Mouse (Mus musculus): ENCODE data around the gene Tas2r131. TPM values are rescaled to one million over a fixed set of nuclear protein-coding genes. Genes with fewer than 3 reads are reported as not detected.

Gene Tas2r131
- polyA plus RNA-seq (2012) = not detected in 2 replicates

DNA sequence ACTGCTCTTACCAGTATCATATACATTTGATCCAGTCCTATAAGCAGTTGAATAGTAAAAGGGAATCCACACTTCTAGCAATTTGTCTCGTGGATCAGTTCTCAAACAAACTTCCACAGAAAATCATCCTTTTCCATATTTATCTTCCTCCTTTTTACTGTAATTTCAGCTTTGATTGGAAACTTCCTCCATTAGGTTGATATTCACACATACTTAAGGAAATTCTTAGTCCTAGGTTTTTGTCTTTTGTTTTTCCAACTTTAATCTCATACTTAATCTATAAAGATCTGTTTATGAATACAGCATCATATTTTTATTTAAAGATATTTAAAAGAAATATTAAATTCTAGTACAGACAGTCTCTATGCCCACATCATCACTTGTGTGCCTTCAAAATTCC is at the start of gene Tas2r131:
Gene Tas2r131, minus strand, starts transcription at position 101 of the 400 bp plus-strand sequence.

DNA sequence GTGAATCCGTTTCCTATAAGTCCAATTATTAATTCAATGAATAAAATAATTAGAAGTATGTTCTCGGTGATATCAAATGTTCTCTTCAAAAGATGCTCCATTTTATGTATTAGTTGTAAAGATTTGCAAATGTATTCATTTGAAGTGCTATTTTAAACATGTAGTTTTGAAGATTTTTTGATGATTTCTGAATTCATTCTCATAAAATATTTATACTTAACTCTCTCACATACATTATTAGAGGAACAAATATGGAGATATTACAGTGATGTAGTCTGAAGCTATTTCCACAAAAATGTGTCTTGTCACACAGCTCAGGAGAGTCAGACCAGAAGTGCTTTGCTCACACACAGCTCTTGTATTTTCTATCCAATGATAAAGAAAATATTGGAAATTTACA is 23.1 kb upstream of the Tas2r131 start, which contains the start of gene Tas2r109:
Gene Tas2r109, minus strand, starts transcription at position 101 of the 400 bp plus-strand sequence.

DNA sequence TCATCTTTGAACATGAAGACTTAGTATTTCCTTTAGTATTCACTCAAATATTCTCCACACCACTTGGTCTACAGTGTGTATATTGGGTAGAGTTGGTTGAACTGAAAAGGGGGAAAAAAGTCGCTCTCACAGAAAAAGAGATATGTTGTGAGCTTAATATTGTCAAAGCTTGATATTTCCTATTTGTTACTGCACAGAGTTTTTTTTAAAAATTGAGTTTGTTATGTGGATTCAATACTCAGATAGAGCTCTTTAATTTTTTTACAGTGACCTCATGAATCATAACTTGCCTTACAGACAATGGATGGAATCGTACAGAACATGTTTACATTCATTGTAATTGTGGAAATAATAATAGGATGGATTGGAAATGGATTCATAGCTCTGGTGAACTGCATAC is 6.9 kb downstream of the Tas2r131 start, which contains the start of gene Tas2r129:
Gene Tas2r129, plus strand, starts transcription at position 301 of the 400 bp plus-strand sequence.

DNA sequence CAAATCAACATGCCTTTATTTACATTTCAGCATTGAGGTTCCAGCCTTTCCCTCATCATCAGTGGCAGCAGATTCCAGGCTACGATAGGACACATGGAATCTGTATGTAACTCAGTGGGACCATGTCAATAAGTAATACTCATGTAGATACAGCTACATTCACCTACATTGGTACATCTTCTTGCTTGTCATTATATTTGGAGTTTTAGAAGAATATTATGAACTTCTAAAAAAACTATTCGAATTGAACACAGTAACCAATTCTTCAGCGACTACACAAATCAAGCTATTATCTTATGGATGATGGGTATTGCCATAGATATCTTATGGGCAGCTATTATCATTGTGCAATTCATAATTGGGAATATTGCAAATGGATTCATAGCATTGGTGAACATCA is 48.4 kb downstream of the Tas2r131 start, which contains the start of gene Tas2r125:
Gene Tas2r125, plus strand, starts transcription at position 301 of the 400 bp plus-strand sequence.

Other genes with a start within 250 kb of the Tas2r131 start
- gene Tas2r122, start 246.0 kb downstream of the Tas2r131 start, polyA plus RNA-seq (2012) = not detected in 2 replicates
- not detected in 2 replicates for gene Tas2r115, start 219.9 kb downstream of the Tas2r131 start, polyA plus RNA-seq (2012)
- not detected in 2 replicates for gene Tas2r124, start 203.2 kb downstream of the Tas2r131 start, polyA plus RNA-seq (2012)
- not detected in 2 replicates for gene Tas2r102, start 195.8 kb downstream of the Tas2r131 start, polyA plus RNA-seq (2012)
- gene Tas2r136, start 179.8 kb downstream of the Tas2r131 start, polyA plus RNA-seq (2012) = not detected in 2 replicates
- gene Tas2r117, start 155.1 kb downstream of the Tas2r131 start, polyA plus RNA-seq (2012) = not detected in 2 replicates
- not detected in 2 replicates for gene Tas2r123, start 110.8 kb downstream of the Tas2r131 start, polyA plus RNA-seq (2012)
- gene Tas2r116, start 102.5 kb downstream of the Tas2r131 start, polyA plus RNA-seq (2012) = not detected in 2 replicates
- not detected in 2 replicates for gene Tas2r110, start 89.9 kb downstream of the Tas2r131 start, polyA plus RNA-seq (2012)
- not detected in 2 replicates for gene Tas2r113, start 64.9 kb downstream of the Tas2r131 start, polyA plus RNA-seq (2012)
- not detected in 2 replicates for gene Tas2r125, start 48.3 kb downstream of the Tas2r131 start, polyA plus RNA-seq (2012)
- gene Tas2r129, start 6.8 kb downstream of the Tas2r131 start, polyA plus RNA-seq (2012) = not detected in 2 replicates
- not detected in 2 replicates for gene Tas2r109, start 23.0 kb upstream of the Tas2r131 start, polyA plus RNA-seq (2012)
- gene Tas2r103, start 79.2 kb upstream of the Tas2r131 start, polyA plus RNA-seq (2012) = not detected in 2 replicates
- not detected in 2 replicates for gene Tas2r140, start 97.9 kb upstream of the Tas2r131 start, polyA plus RNA-seq (2012)
- 47.8 and 48.4 TPM in 2 replicates for gene Smim10l1, start 147.0 kb upstream of the Tas2r131 start, polyA plus RNA-seq (2012)